Mouse (Mus musculus) midbrain, postnatal 0 days (tissue): ENCODE data around the gene Greb1. TPM values are rescaled to one million over a fixed set of nuclear protein-coding genes. Genes with fewer than 3 reads are reported as not detected.

ENCODE experiments used
- ATAC-seq: fragments of 200-750 bp; cut with Nextera tagmentation; 2 replicates; pipeline ENCODE4 v1.8.0; 2017; ENCODE audit warnings: moderate number of reproducible peaks, mild to moderate bottlenecking, moderate TSS enrichment, moderate library complexity; ENCODE audit not compliant: low FRiP score
- DNase-seq: peaks from one replicate; pipeline ENCODE4 v3.0.0-alpha.2; 2015; ENCODE audit warnings: low spot score
- H3K27ac ChIP-seq: fragments of 300-500 bp; sonication (generic); 2 replicates; pipeline ENCODE4 v1.5.1; 2014; ENCODE audit warnings: low read depth, mild to moderate bottlenecking, low read length, mixed read lengths
- H3K27me3 ChIP-seq: fragments of 300-500 bp; sonication (generic); 2 replicates; pipeline ENCODE4 v1.6.1; 2014; ENCODE audit warnings: low read length, control low read depth, mixed read lengths; ENCODE audit not compliant: insufficient read depth
- H3K36me3 ChIP-seq: fragments of 300-500 bp; sonication (generic); 2 replicates; pipeline ENCODE4 v1.6.1; 2014; ENCODE audit warnings: low read length, control low read depth, mixed read lengths; ENCODE audit not compliant: insufficient read depth
- H3K4me1 ChIP-seq: fragments of 300-500 bp; sonication (generic); 2 replicates; pipeline ENCODE4 v1.6.1; 2014; ENCODE audit warnings: mild to moderate bottlenecking, control low read depth, antibody characterized with exemption, low read length, mixed read lengths; ENCODE audit not compliant: insufficient read depth
- H3K4me2 ChIP-seq: fragments of 300-500 bp; sonication (generic); 2 replicates; pipeline ENCODE4 v1.6.1; 2014; ENCODE audit warnings: low read depth, mild to moderate bottlenecking, low read length, mixed read lengths; ENCODE audit not compliant: poor library complexity, severe bottlenecking
- H3K4me3 ChIP-seq: fragments of 300-500 bp; sonication (generic); 2 replicates; pipeline ENCODE4 v1.5.1; 2014; ENCODE audit warnings: low read depth, mild to moderate bottlenecking, low read length, moderate library complexity
- H3K9ac ChIP-seq: fragments of 300-500 bp; sonication (generic); replicated peaks from 2 replicates; pipeline ENCODE4 v1.6.1; 2014; ENCODE audit warnings: mild to moderate bottlenecking, low read length, moderate library complexity, mixed read lengths; ENCODE audit not compliant: poor library complexity, severe bottlenecking
- H3K9me3 ChIP-seq: fragments of 300-500 bp; sonication (generic); 2 replicates; pipeline ENCODE4 v1.6.1; 2016; ENCODE audit warnings: low read length, control low read depth
- CTCF ChIP-seq: IDR thresholded peaks from 2 replicates; pipeline ENCODE4 v1.5.1; 2016; ENCODE audit warnings: antibody characterized with exemption, mild to moderate bottlenecking
- WGBS: fragments of 180-500 bp; shearing (Covaris S2); extraction: QIAGEN DNeasy Blood & Tissue Kit; methylation state at CpG from one replicate; pipeline ENCODE4 v1.1.7; 2014; 5-methylcytosine and 5-hydroxymethylcytosine counted together
- polyA plus RNA-seq: library from polyadenylated mRNA; unstranded; fragments of >200 nt; fragmentation: Nextera tagmentation; extraction: Ambion mirVana; gene quantifications from 2 replicates; pipeline ENCODE4 v1.2.1, GENCODE M21; 2015
- total RNA-seq: library from RNA; depleted of rRNA; stranded (reverse); fragments of >200 nt; gene quantifications from 2 replicates; pipeline ENCODE4 v1.2.3, GENCODE M21; 2014

Greb1 gene
- total and polyA plus RNA-seq, 2 experiments from 2014 or later = 0.39 to 1.3 TPM

GRCm38 (mm10) chr12:16790456-16790855 lies 10.2 kb downstream of the Greb1 start:
- Histone ChIP-seq H3K36me3 (no peaks in the 10 kb centered on the region), H3K9me3 (no peaks in the 10 kb centered on the region), H3K27me3 (no peaks in the 10 kb centered on the region), H3K4me1 (no peaks in the 10 kb centered on the region), H3K27ac (no peak overlapping the region), H3K4me2 (no peak overlapping the region), H3K4me3 (no peak overlapping the region), H3K9ac (no peak overlapping the region)
- ATAC-seq = no peak
- WGBS = 60% methylated on average over 4 of the region's 4 CpGs
- no peak for DNase-seq
- no peak for TF ChIP-seq CTCF

GRCm38 (mm10) chr12:16789756-16790155 lies 10.9 kb downstream of the Greb1 start:
- no peak for TF ChIP-seq CTCF
- Histone ChIP-seq H3K27ac (no peak overlapping the region), H3K4me2 (no peak overlapping the region), H3K4me1 (no peaks in the 10 kb centered on the region), H3K9me3 (no peaks in the 10 kb centered on the region), H3K9ac (no peak overlapping the region), H3K4me3 (no peak overlapping the region), H3K27me3 (no peaks in the 10 kb centered on the region), H3K36me3 (no peaks in the 10 kb centered on the region)
- ATAC-seq (no peak), DNase-seq (no peak)
- 25% methylated on average over 4 of the region's 4 CpGs for WGBS

GRCm38 (mm10) chr12:16789199-16789598 lies 11.5 kb downstream of the Greb1 start:
- ATAC-seq (no peak), DNase-seq (no peak)
- H3K4me2 ChIP-seq = no peak overlapping the region
- 32% methylated on average over 1 of the region's 1 CpGs for WGBS
- H3K36me3 ChIP-seq = no peaks in the 10 kb centered on the region
- no peaks in the 10 kb centered on the region for H3K27me3 ChIP-seq
- TF ChIP-seq CTCF = no peak
- H3K9ac ChIP-seq = no peak overlapping the region
- H3K4me1 ChIP-seq = no peaks in the 10 kb centered on the region
- H3K9me3 ChIP-seq = no peaks in the 10 kb centered on the region
- no peak overlapping the region for H3K27ac ChIP-seq
- H3K4me3 ChIP-seq = no peak overlapping the region

GRCm38 (mm10) chr12:16788600-16788999 lies 12.1 kb downstream of the Greb1 start:
- no peaks in the 10 kb centered on the region for H3K36me3 ChIP-seq
- no peaks in the 10 kb centered on the region for H3K27me3 ChIP-seq

GRCm38 (mm10) chr12:16781034-16781746 lies 19.5 kb downstream of the Greb1 start:
- ATAC-seq = no peak
- 84% methylated on average over 14 of the region's 14 CpGs for WGBS
- no peak for TF ChIP-seq CTCF

More at GRCm38 (mm10) chr12:16788600-16788999, 12.1 kb downstream of the Greb1 start:
- Histone ChIP-seq H3K9me3 (no peaks in the 10 kb centered on the region), H3K4me2 (no peak overlapping the region), H3K4me1 (no peaks in the 10 kb centered on the region), H3K27ac (no peak overlapping the region), H3K9ac (no peak overlapping the region), H3K4me3 (no peak overlapping the region)
- no peak for TF ChIP-seq CTCF
- DNase-seq (no peak), ATAC-seq (no peak)
- WGBS = 35% methylated on average over 2 of the region's 2 CpGs

GRCm38 (mm10) chr12:16780320-16780719 lies 20.4 kb downstream of the Greb1 start:
- Histone ChIP-seq H3K27me3 (no peaks in the 10 kb centered on the region), H3K36me3 (no peaks in the 10 kb centered on the region), H3K4me2 (no peak overlapping the region), H3K9me3 (no peaks in the 10 kb centered on the region), H3K4me3 (no peak overlapping the region), H3K27ac (no peak overlapping the region), H3K4me1 (no peaks in the 10 kb centered on the region), H3K9ac (no peak overlapping the region)
- no peak for TF ChIP-seq CTCF
- 77% methylated on average over 3 of the region's 3 CpGs for WGBS
- ATAC-seq (no peak), DNase-seq (no peak)

More at GRCm38 (mm10) chr12:16781034-16781746, 19.5 kb downstream of the Greb1 start:
- no peak overlapping the region for H3K9ac ChIP-seq
- no peak for DNase-seq
- no peaks in the 10 kb centered on the region for H3K36me3 ChIP-seq
- H3K4me1 ChIP-seq = no peaks in the 10 kb centered on the region
- H3K4me3 ChIP-seq = no peak overlapping the region
- no peak overlapping the region for H3K27ac ChIP-seq
- H3K27me3 ChIP-seq = no peaks in the 10 kb centered on the region
- no peak overlapping the region for H3K4me2 ChIP-seq
- no peaks in the 10 kb centered on the region for H3K9me3 ChIP-seq
